Mouse (Mus musculus): ENCODE measurements around the gene Zbtb16.

Zbtb16 gene

GRCm38 (mm10) chr9:48767666-48768432 is 68.2 kb downstream of the Zbtb16 start:
- DNase-seq (ENCODE audit: low read depth), result no peak

GRCm38 (mm10) chr9:48765927-48766326 is 70.1 kb downstream of the Zbtb16 start:
- no peak for DNase-seq (ENCODE audit: low read depth)

- DNase-seq (ENCODE audit: low read depth), result no peak
Observed at GRCm38 (mm10) chr9:48764311-48764710, 71.7 kb downstream of the Zbtb16 start.

GRCm38 (mm10) chr9:48761732-48762637 is 74.0 kb downstream of the Zbtb16 start:
- no peak for DNase-seq (ENCODE audit: low read depth)

- no peak for DNase-seq (ENCODE audit: low read depth)
Observed at GRCm38 (mm10) chr9:48761175-48761556, 74.9 kb downstream of the Zbtb16 start.

GRCm38 (mm10) chr9:48760449-48761174 is 75.4 kb downstream of the Zbtb16 start:
- no peak for DNase-seq (ENCODE audit: low read depth)

- DNase-seq (ENCODE audit: low read depth), result no peak
Observed at GRCm38 (mm10) chr9:48759098-48759497, 76.9 kb downstream of the Zbtb16 start.

GRCm38 (mm10) chr9:48757650-48758580 is 78.1 kb downstream of the Zbtb16 start:
- DNase-seq (ENCODE audit: low read depth), result no peak

GRCm38 (mm10) chr9:48756261-48756812 is 79.7 kb downstream of the Zbtb16 start:
- DNase-seq (ENCODE audit: low read depth), result no peak

GRCm38 (mm10) chr9:48755438-48756070 is 80.5 kb downstream of the Zbtb16 start:
- no peak for DNase-seq (ENCODE audit: low read depth)

GRCm38 (mm10) chr9:48754418-48754817 is 81.6 kb downstream of the Zbtb16 start:
- no peak for DNase-seq (ENCODE audit: low read depth)

- no peak for DNase-seq (ENCODE audit: low read depth)
Observed at GRCm38 (mm10) chr9:48753881-48754280, 82.1 kb downstream of the Zbtb16 start.

GRCm38 (mm10) chr9:48751900-48752299 is 84.1 kb downstream of the Zbtb16 start:
- no peak for DNase-seq (ENCODE audit: low read depth)

GRCm38 (mm10) chr9:48749666-48750065 is 86.4 kb downstream of the Zbtb16 start:
- no peak for DNase-seq (ENCODE audit: low read depth)

GRCm38 (mm10) chr9:48749168-48749567 is 86.9 kb downstream of the Zbtb16 start:
- DNase-seq (ENCODE audit: low read depth), result no peak

- DNase-seq (ENCODE audit: low read depth), result no peak
Observed at GRCm38 (mm10) chr9:48748761-48749160, 87.3 kb downstream of the Zbtb16 start.

- DNase-seq (ENCODE audit: low read depth), result no peak
Observed at GRCm38 (mm10) chr9:48748216-48748615, 87.8 kb downstream of the Zbtb16 start.

GRCm38 (mm10) chr9:48746506-48746905 is 89.5 kb downstream of the Zbtb16 start:
- DNase-seq (ENCODE audit: low read depth), result no peak

GRCm38 (mm10) chr9:48745347-48746119 is 90.5 kb downstream of the Zbtb16 start:
- DNase-seq (ENCODE audit: low read depth), result no peak

GRCm38 (mm10) chr9:48744916-48745315 is 91.1 kb downstream of the Zbtb16 start:
- DNase-seq (ENCODE audit: low read depth), result no peak

All from naive thymus-derived CD4-positive, alpha-beta T cell, adult 2 months (primary cell).